Mouse (Mus musculus) lung, adult 2 months (tissue): ENCODE measurements around the gene Pbld2. TPM values are rescaled to one million over a fixed set of nuclear protein-coding genes. Genes with fewer than 3 reads are reported as not detected.

Experiments
- DNase-seq: peaks from one replicate; pipeline ENCODE4 v3.0.0; 2022
- H3K4me1 ChIP-seq: fragments of 200-500 bp; 2 replicates; pipeline ENCODE4 v1.6.1; 2011; ENCODE audit warnings: low read length; ENCODE audit not compliant: control insufficient read depth, insufficient read depth
- H3K4me3 ChIP-seq: fragments of 200-500 bp; replicated peaks from 2 replicates; pipeline ENCODE3; 2011; ENCODE audit warnings: low read depth, mild to moderate bottlenecking, control low read depth, low read length; ENCODE audit errors: extremely low read depth
- CTCF ChIP-seq: fragments of 200-500 bp; IDR thresholded peaks from 2 replicates; pipeline ENCODE4 v1.5.1; 2011; ENCODE audit warnings: mild to moderate bottlenecking, low read length, control low read depth; ENCODE audit not compliant: insufficient read depth
- POLR2A ChIP-seq: fragments of 200-500 bp; IDR thresholded peaks from 2 replicates; pipeline ENCODE4 v1.6.1; 2011; ENCODE audit warnings: low read depth, mild to moderate bottlenecking, control low read depth, low read length, borderline replicate concordance; ENCODE audit errors: extremely low read depth
- WGBS: fragments of 180-500 bp; shearing (Covaris S2); methylation state at CpG from one replicate; pipeline ENCODE4 v1.1.7; 2018; 5-methylcytosine and 5-hydroxymethylcytosine counted together
- polyA plus RNA-seq: library from polyadenylated mRNA; depleted of rRNA; stranded (reverse); fragments of >200 nt; gene quantifications from 2 replicates; pipeline ENCODE4 v1.2.3, GENCODE M21; 2012; rRNA removed

Pbld2 gene
- polyA plus RNA-seq, 1 experiment, result 2.2 TPM

GRCm38 (mm10) chr10:63091915-63092314, 67.8 kb downstream of the Pbld2 start:
- no peak overlapping the region for H3K4me3 ChIP-seq
- no peaks in the 10 kb centered on the region for H3K4me1 ChIP-seq
- whole genome bisulfite sequencing, result 71% methylated on average over 7 of the region's 7 CpGs
- DNase-seq, result no peak
- no peak for TF ChIP-seq POLR2A
- no peak for TF ChIP-seq CTCF

GRCm38 (mm10) chr10:63092616-63093550, 68.8 kb downstream of the Pbld2 start:
- 55% methylated on average over 10 of the region's 10 CpGs for WGBS
- DNase-seq, result no peak
- TF ChIP-seq POLR2A (no peak), CTCF (no peak)
- no peaks in the 10 kb centered on the region for H3K4me1 ChIP-seq
- no peak overlapping the region for H3K4me3 ChIP-seq

- Histone ChIP-seq H3K4me1 (no peaks in the 10 kb centered on the region), H3K4me3 (no peak overlapping the region)
- DNase-seq, result no peak
- no peak for TF ChIP-seq POLR2A
- TF ChIP-seq CTCF, result no peak
- whole genome bisulfite sequencing, result 70% methylated on average over 2 of the region's 2 CpGs
Measured at GRCm38 (mm10) chr10:63096757-63097156, 72.6 kb downstream of the Pbld2 start.

GRCm38 (mm10) chr10:63098191-63098590, 74.1 kb downstream of the Pbld2 start:
- WGBS, result 66% methylated on average over 12 of the region's 12 CpGs

GRCm38 (mm10) chr10:63099521-63099920, 75.4 kb downstream of the Pbld2 start, which contains the start of gene Atoh7:
Gene Atoh7, plus strand, starts transcription at chr10:63099651.
- WGBS, result 14% methylated on average over 16 of the region's 16 CpGs
- H3K4me1 ChIP-seq, result no peaks in the 10 kb centered on the region

More at GRCm38 (mm10) chr10:63098191-63098590, 74.1 kb downstream of the Pbld2 start:
- H3K4me3 ChIP-seq, result no peak overlapping the region
- no peak for TF ChIP-seq CTCF
- TF ChIP-seq POLR2A, result no peak
- no peak for DNase-seq
- H3K4me1 ChIP-seq, result no peaks in the 10 kb centered on the region

GRCm38 (mm10) chr10:63099941-63100562, 75.9 kb downstream of the Pbld2 start:
- WGBS, result under 1% methylated on average over 62 of the region's 62 CpGs
- no peak for TF ChIP-seq CTCF
- TF ChIP-seq POLR2A, result no peak
- no peak for DNase-seq
- no peaks in the 10 kb centered on the region for H3K4me1 ChIP-seq
- H3K4me3 ChIP-seq, result no peak overlapping the region

More at GRCm38 (mm10) chr10:63099521-63099920, 75.4 kb downstream of the Pbld2 start, which contains the start of gene Atoh7:
- no peak within 1 kb of the TSS for H3K4me3 ChIP-seq
- TF ChIP-seq CTCF (no peak), POLR2A (no peak)
- no peak for DNase-seq

- H3K4me1 ChIP-seq, result no peaks in the 10 kb centered on the region
- WGBS, result 19% methylated on average over 9 of the region's 9 CpGs
- no peak for DNase-seq
- no peak for TF ChIP-seq POLR2A
- TF ChIP-seq CTCF, result no peak
- no peak overlapping the region for H3K4me3 ChIP-seq
Measured at GRCm38 (mm10) chr10:63100657-63101056, 76.5 kb downstream of the Pbld2 start.

Other genes starting within 250 kb of the Pbld2 start
- 30.9 and 41.9 TPM in 2 replicates for gene Ccar1, start 232.0 kb upstream of the Pbld2 start, polyA plus RNA-seq
- gene Tet1, start 115.3 kb upstream of the Pbld2 start, polyA plus RNA-seq, result 2.4 and 3.2 TPM in 2 replicates
- 43.7 and 60.6 TPM in 2 replicates for gene Slc25a16, start 103.7 kb upstream of the Pbld2 start, polyA plus RNA-seq
- gene Dna2, start 77.3 kb upstream of the Pbld2 start, polyA plus RNA-seq, result 4.9 and 7.1 TPM in 2 replicates
- 2.6 and 4.4 TPM in 2 replicates for gene Rufy2, start 44.1 kb upstream of the Pbld2 start, polyA plus RNA-seq
- gene Hnrnph3, start 98 bp upstream of the Pbld2 start, polyA plus RNA-seq, result 14.3 and 27.5 TPM in 2 replicates
- 0.71 and 2.2 TPM in 2 replicates for gene Pbld1, start 35.8 kb downstream of the Pbld2 start, polyA plus RNA-seq
- gene Atoh7, start 75.3 kb downstream of the Pbld2 start, polyA plus RNA-seq, result not detected in 2 replicates
- gene Mypn, start 179.6 kb downstream of the Pbld2 start, polyA plus RNA-seq, result 0.63 and 2.6 TPM in 2 replicates
- gene Herc4, start 219.5 kb downstream of the Pbld2 start, polyA plus RNA-seq, result 11.3 and 16.6 TPM in 2 replicates